In genomic region chr7:16057136-16057534, GRCm38 (mm10) we compare ENCODE assay signal across 11 mouse cellular contexts. TPM values are rescaled to one million over a fixed set of nuclear protein-coding genes. Genes with fewer than 3 reads are reported as not detected.
DNase-seq lines count a peak whose midpoint lies in the region; ATAC-seq and TF ChIP-seq lines count a peak whose summit lies in the region.
"Had no signal": no experiment of that assay in that cellular context is flagged by ENCODE, and none has a peak within 500 bp of the region (broad histone marks: within the 10 kb centered on the region; RNA-seq: fewer than 3 reads in every experiment).

No protein-coding gene starts in this region.

- H3K36me3 ChIP-seq in spleen, adult 2 months (ENCODE audit: control insufficient read depth, insufficient read depth, low read length): no peaks in the 10 kb centered on the region
- H3K36me3 ChIP-seq in midbrain, embryonic 15.5 days (replicated peaks): no peaks in the 10 kb centered on the region
- H3K36me3 ChIP-seq: heart, embryonic 15.5 days had no signal

- no peak for ATAC-seq in midbrain, embryonic 15.5 days (replicated peaks)
- ATAC-seq: forebrain, embryonic 13.5 days had no signal

- H3K4me3 ChIP-seq in spleen, adult 2 months (ENCODE audit: extremely low read depth, insufficient read depth, insufficient read length): no peak overlapping the region
- H3K4me3 ChIP-seq in midbrain, embryonic 15.5 days: no peak overlapping the region
- H3K4me3 ChIP-seq: forebrain, embryonic 13.5 days; heart, embryonic 15.5 days had no signal

- no peaks in the 10 kb centered on the region for H3K9me3 ChIP-seq in midbrain, embryonic 15.5 days
- H3K9me3 ChIP-seq: heart, embryonic 15.5 days had no signal

- WGBS in spleen, adult 2 months: 13% methylated on average over 2 of the region's 2 CpGs
- WGBS in midbrain, embryonic 15.5 days: 67% methylated on average over 2 of the region's 2 CpGs

- peak overlapping the region; percentile 62 for H3K27ac ChIP-seq in spleen, adult 2 months (ENCODE audit: insufficient read depth, low read length)
- H3K27ac ChIP-seq in midbrain, embryonic 15.5 days: no peak overlapping the region
- H3K27ac ChIP-seq: forebrain, embryonic 13.5 days; heart, embryonic 15.5 days had no signal

- H3K4me1 ChIP-seq in spleen, adult 2 months (ENCODE audit: control insufficient read depth, insufficient read depth, insufficient read length): peaks cover 18% of the 10 kb centered on the region; the same call in 1 of the 2 replicates
- peaks cover 8% of the 10 kb centered on the region for H3K4me1 ChIP-seq in midbrain, embryonic 15.5 days

- no peak overlapping the region for H3K9ac ChIP-seq in midbrain, embryonic 15.5 days
- H3K9ac ChIP-seq: forebrain, embryonic 13.5 days; heart, embryonic 15.5 days had no signal

- no peak for TF ChIP-seq CTCF in spleen, adult 2 months (IDR thresholded peaks at IDR 0.05; ENCODE audit: extremely low read depth, insufficient read depth, insufficient read length, insufficient replicate concordance)

- no peak for TF ChIP-seq POLR2A in spleen, adult 2 months (IDR thresholded peaks at IDR 0.05; ENCODE audit: low read depth, low read length)

- H3K4me2 ChIP-seq in midbrain, embryonic 15.5 days: no peak overlapping the region
- H3K4me2 ChIP-seq: forebrain, embryonic 13.5 days; heart, embryonic 15.5 days had no signal

- H3K27me3 ChIP-seq in spleen, adult 2 months (ENCODE audit: control insufficient read depth, insufficient read depth, low read length): no peaks in the 10 kb centered on the region
- H3K27me3 ChIP-seq in midbrain, embryonic 15.5 days (replicated peaks): peaks cover 24% of the 10 kb centered on the region

- DNase-seq in spleen, adult 2 months (ENCODE audit: low read depth in 1 of 2, low spot score in 2 of 2): peak in 1 of 2 experiments; percentile 40
- DNase-seq in spleen, postnatal 14 days (ENCODE audit: low spot score in 2 of 2): no peak
- peak; percentile 37 for DNase-seq in MN1 (ENCODE audit: low spot score)
- DNase-seq in lung, postnatal 25 days (ENCODE audit: low spot score): peak; percentile 64
- DNase-seq in thymus, postnatal 25 days: peak; percentile 31
- no peak for DNase-seq in neural tube, embryonic 10.5 days (ENCODE audit: extremely low spot score, low spot score)
- no peak for DNase-seq in cerebellum, postnatal 4 days (ENCODE audit: low spot score in 2 of 2)
- DNase-seq: kidney, adult 8-10 months had no signal

RNA-seq across cellular contexts. Expression of gene Zfp541, which starts 4.5 kb away (rescaled TPM):
- polyA plus RNA-seq in spleen, adult 2 months (2012; rRNA removed): 0.02 and 0.05 TPM in 2 replicates
- polyA plus RNA-seq in midbrain, embryonic 15.5 days (2015; fragmentation: Nextera tagmentation; extraction: Ambion mirVana): 0.05 and 0.10 TPM in 2 replicates
- polyA plus RNA-seq: forebrain, embryonic 13.5 days; heart, embryonic 15.5 days had no signal

RNA-seq across cellular contexts. Expression of gene Bicra, which starts 9.4 kb away (rescaled TPM):
- 40.4 and 50.6 TPM in 2 replicates for polyA plus RNA-seq in spleen, adult 2 months (2012; rRNA removed)
- polyA plus RNA-seq in midbrain, embryonic 15.5 days (2015; fragmentation: Nextera tagmentation; extraction: Ambion mirVana): 9.2 TPM in 2 replicates

RNA-seq across cellular contexts. Expression of gene Napa, which starts 41.1 kb away (rescaled TPM):
- 150 and 151 TPM in 2 replicates for polyA plus RNA-seq in spleen, adult 2 months (2012; rRNA removed)
- polyA plus RNA-seq in midbrain, embryonic 15.5 days (2015; fragmentation: Nextera tagmentation; extraction: Ambion mirVana): 224 and 234 TPM in 2 replicates

Comparison
In these comparisons a context has a peak if more than half of its experiments do, and no peak if none do; other contexts are left out.
1. DNase-seq: peak in MN1 (single experiment), lung, postnatal 25 days (single experiment) and thymus, postnatal 25 days (single experiment); none in spleen, postnatal 14 days (0 of 2), neural tube, embryonic 10.5 days (single experiment) and cerebellum, postnatal 4 days (0 of 2).